Mouse (Mus musculus): ENCODE data around the gene P3h3.
"Not testable (repeated sequence)": the region's sequence is repeated elsewhere in the genome, so short reads cannot be mapped to it uniquely, and the experiment has no call there.

The P3h3 gene

DNA sequence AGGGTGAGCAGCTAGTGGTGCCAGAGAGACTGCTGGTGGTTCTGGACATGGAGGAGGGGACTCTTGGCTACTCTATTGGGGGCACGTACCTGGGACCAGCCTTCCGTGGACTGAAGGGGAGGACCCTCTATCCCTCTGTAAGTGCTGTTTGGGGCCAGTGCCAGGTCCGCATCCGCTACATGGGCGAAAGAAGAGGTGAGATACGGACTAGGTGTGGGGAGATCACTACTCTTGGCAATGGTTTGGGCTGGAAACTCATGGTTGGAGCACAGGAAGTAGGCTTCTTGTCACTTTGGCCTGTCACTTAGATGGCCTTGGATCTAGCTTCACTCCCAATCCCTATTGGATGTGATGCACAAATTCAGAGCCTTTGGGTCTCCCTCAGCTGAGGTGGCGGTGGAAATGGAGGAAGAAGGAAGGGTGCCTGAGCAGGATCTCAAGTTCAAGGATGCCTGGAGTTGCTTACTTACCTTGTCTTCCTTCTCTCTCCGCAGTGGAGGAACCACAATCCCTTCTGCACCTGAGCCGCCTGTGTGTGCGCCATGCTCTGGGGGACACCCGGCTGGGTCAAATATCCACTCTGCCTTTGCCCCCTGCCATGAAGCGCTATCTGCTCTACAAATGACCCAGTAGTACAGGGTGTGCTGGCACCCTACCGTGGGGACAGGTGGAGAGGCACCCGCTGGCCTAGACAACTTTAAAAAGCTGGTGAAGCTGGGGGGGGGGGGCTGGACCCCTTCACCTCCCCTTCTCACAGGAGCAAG lies 47.6 kb downstream of the P3h3 start:
- DNase-seq (ENCODE audit: low spot score in 2 of 2): no peak

- peak; percentile 73 to 81 for DNase-seq (ENCODE audit: low spot score in 2 of 2)
These were observed 48.3 kb downstream of the P3h3 start for GRCm38 (mm10) chr6:124809052-124809774.

DNA sequence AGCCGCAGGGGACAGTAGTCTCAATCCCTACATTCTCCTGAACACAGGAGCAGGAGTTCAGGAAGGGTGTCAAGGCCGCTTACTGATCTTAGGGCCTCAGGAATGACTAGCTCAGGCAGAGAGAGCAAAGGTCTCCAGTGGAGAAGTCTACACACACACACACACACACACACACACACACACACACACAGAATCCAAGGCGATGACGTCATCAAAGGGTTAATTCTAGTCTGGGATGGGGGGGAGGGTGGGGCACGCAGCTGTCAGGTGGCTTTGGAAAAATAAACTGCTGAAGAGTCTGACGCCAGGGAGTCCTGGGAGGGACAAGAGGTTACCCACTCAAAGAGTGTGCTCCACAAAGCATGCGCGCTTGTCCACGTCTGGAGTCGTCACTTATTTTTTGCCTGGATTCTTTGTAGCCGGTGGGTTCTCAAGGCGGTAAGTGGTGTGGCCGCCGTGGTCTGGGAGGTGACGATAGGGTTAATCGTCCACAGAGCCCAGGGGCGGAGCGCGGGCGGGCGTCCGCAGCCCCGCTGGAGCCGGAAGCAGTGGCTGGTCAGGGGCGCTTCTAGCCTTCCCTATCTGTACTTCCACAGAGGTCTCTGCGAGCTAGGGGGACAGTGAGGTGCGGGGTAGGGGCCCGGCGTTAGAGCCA lies 49.1 kb downstream of the P3h3 start, which contains the start of gene Spsb2:
Gene Spsb2 (plus strand): TSS at position 304 of the 655 bp plus-strand sequence.
- peak; percentile 60 to 70 for DNase-seq (ENCODE audit: low spot score in 2 of 2)

GRCm38 (mm10) chr6:124807986-124808357 lies 49.6 kb downstream of the P3h3 start:
- DNase-seq (ENCODE audit: low spot score in 2 of 2): no peak

GRCm38 (mm10) chr6:124807366-124807765 lies 50.2 kb downstream of the P3h3 start:
- DNase-seq (ENCODE audit: low spot score in 2 of 2): no peak

- DNase-seq (ENCODE audit: low spot score in 2 of 2): no peak
These were observed 51.0 kb downstream of the P3h3 start for GRCm38 (mm10) chr6:124806446-124807140.

GRCm38 (mm10) chr6:124805341-124806321 lies 51.9 kb downstream of the P3h3 start:
- peak; percentile 80 to 86 for DNase-seq (ENCODE audit: low spot score in 2 of 2)

GRCm38 (mm10) chr6:124804341-124804740 lies 53.2 kb downstream of the P3h3 start:
- no peak for DNase-seq (ENCODE audit: low spot score in 2 of 2)

DNA sequence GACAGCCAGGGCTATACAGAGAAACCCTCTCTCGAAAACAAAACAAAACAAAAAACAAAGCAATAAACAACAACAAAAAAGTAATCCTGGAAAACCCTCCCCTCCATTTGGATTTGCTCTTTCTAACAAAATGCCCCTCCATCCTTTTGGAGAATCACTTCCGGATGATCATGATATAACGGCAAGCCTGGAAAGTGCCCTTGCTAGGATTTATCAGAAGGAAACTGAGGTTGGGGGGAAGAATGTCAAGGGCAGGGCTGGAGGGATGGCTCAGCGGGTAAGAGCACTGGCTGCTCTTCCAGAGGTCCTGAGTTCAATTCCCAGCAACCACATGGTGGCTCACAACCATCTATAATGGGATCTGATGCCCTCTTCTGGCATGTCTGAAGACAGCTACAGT lies 53.9 kb downstream of the P3h3 start:
- DNase-seq (ENCODE audit: low spot score in 2 of 2): not testable (repeated sequence)

DNA sequence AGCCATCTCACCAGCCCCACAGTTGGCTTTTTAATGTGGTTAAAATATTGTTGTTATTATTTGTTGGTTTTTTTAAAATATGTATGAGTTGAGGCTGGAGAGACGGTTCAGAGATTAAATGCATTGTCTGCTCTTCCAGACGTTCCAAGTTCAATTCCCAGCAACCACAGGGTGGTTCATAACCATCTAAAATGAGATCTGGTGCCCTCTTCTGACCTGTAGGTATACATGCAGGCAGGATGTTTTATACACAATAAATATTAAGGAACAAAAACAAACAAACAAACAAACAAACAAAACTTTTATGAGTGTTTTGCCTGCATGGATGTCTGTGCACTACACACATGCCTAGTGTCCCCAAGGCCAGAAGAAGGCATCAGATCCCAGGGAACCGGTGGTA lies 54.5 kb downstream of the P3h3 start:
- DNase-seq (ENCODE audit: low spot score in 2 of 2): no peak

- DNase-seq (ENCODE audit: low spot score in 2 of 2): not testable (repeated sequence)
These were observed 55.2 kb downstream of the P3h3 start for GRCm38 (mm10) chr6:124802400-124802799.

DNA sequence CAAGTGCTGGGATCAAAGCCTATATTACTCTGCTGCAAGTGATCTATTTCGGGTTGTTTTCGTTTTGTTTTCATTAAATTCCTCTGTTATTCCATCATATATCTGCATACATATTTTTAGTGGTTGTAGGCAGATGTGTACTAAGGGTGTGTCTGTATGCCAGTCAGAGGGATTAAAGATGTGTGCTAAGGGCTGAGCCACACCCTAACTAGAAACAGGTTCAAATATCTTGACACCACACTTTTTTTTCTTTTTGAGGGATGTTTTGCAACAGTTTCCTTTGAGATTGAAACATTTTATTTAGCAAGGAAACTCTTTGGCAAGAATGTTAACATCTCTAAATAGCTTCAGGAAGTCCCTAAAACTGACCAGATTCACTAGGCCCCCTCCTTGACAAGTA lies 61.4 kb downstream of the P3h3 start:
- no peak for DNase-seq (ENCODE audit: low spot score in 2 of 2)

- no peak for DNase-seq (ENCODE audit: low spot score in 2 of 2)
These were observed 61.8 kb downstream of the P3h3 start for GRCm38 (mm10) chr6:124795781-124796180.

GRCm38 (mm10) chr6:124791911-124792310 lies 65.6 kb downstream of the P3h3 start:
- DNase-seq (ENCODE audit: low spot score in 2 of 2): no peak
